Mouse (Mus musculus) effector memory CD4-positive, alpha-beta T cell, adult 7 months (primary cell): ENCODE data around the gene Depp1. TPM values are rescaled to one million over a fixed set of nuclear protein-coding genes. Genes with fewer than 3 reads are reported as not detected.

Experiments used
- polyA plus RNA-seq: library from polyadenylated mRNA; unstranded; fragments of 100-300 nt; shearing (Covaris generic); gene quantifications from one replicate; pipeline ENCODE4 v1.2.1, GENCODE M21; 2017

Depp1 gene
- polyA plus RNA-seq: not detected

GRCm38 (mm10) chr6:116650406-116650805 lies at the start of gene Depp1:
Gene Depp1 (plus strand): TSS chr6:116650609.

GRCm38 (mm10) chr6:116628539-116629171 lies 21.8 kb upstream of the Depp1 start, which contains the start of gene Zfp422:
Gene Zfp422 (minus strand): TSS chr6:116628999.

GRCm38 (mm10) chr6:116673471-116674282 lies 23.3 kb downstream of the Depp1 start, which contains the start of gene Rassf4:
Gene Rassf4 (minus strand): TSS chr6:116673952.

Other genes starting within 250 kb of the Depp1 start
- gene Alox5, start 189.4 kb upstream of the Depp1 start, polyA plus RNA-seq: 0.11 TPM
- gene Olfr211, start 161.5 kb upstream of the Depp1 start, polyA plus RNA-seq: not detected
- not detected for gene Olfr212, start 144.1 kb upstream of the Depp1 start, polyA plus RNA-seq
- 0.10 TPM for gene Olfr213, start 112.2 kb upstream of the Depp1 start, polyA plus RNA-seq
- gene Gm5580, start 99.5 kb upstream of the Depp1 start, polyA plus RNA-seq: not detected
- gene Olfr214, start 96.4 kb upstream of the Depp1 start, polyA plus RNA-seq: not detected
- gene Olfr215, start 66.4 kb upstream of the Depp1 start, polyA plus RNA-seq: 0.33 TPM
- 3.0 TPM for gene Zfp422, start 21.6 kb upstream of the Depp1 start, polyA plus RNA-seq
- 0.61 TPM for gene Rassf4, start 23.3 kb downstream of the Depp1 start, polyA plus RNA-seq
- gene Tmem72, start 66.3 kb downstream of the Depp1 start, polyA plus RNA-seq: 0.17 TPM